Mouse (Mus musculus) myocyte (in vitro differentiated cells): ENCODE data around the gene Glrx5. TPM values are rescaled to one million over a fixed set of nuclear protein-coding genes. Genes with fewer than 3 reads are reported as not detected.
A peak's percentile ranks its signal among the peaks of the same experiment; 100 is the strongest.

Source experiments
- H3K27me3 ChIP-seq: one replicate; pipeline ENCODE4 v1.6.1; 2011; ENCODE audit not compliant: control insufficient read depth, insufficient read depth, insufficient read length
- H3K36me3 ChIP-seq: one replicate; pipeline ENCODE4 v1.6.1; 2011; ENCODE audit not compliant: control insufficient read depth, insufficient read depth
- H3K4me2 ChIP-seq: one replicate; pipeline ENCODE4 v1.6.1; 2011; ENCODE audit warnings: low read depth, control low read depth
- H3K4me3 ChIP-seq: one replicate; pipeline ENCODE4 v1.5.1; 2011; ENCODE audit warnings: mild to moderate bottlenecking, control low read depth, moderate library complexity
- H3K79me2 ChIP-seq: one replicate; pipeline ENCODE4 v1.6.1; 2011; ENCODE audit not compliant: control insufficient read depth, insufficient read depth
- H3ac ChIP-seq: one replicate; pipeline ENCODE4 v1.6.1; 2011; ENCODE audit not compliant: control insufficient read depth, insufficient read length
- CEBPB ChIP-seq: IDR thresholded peaks from 2 replicates; pipeline ENCODE4 v1.6.1; 2011; ENCODE audit warnings: mild to moderate bottlenecking, moderate library complexity; ENCODE audit not compliant: poor library complexity, insufficient read depth, severe bottlenecking
- E2F4 ChIP-seq: IDR thresholded peaks from one replicate; pipeline ENCODE4 v1.6.1; 2011; ENCODE audit warnings: mild to moderate bottlenecking, control low read depth, moderate library complexity; ENCODE audit not compliant: insufficient read depth
- MAX ChIP-seq: IDR thresholded peaks from one replicate; pipeline ENCODE4 v1.6.1; 2011; ENCODE audit warnings: low read depth, mild to moderate bottlenecking, control low read depth
- MYOD1 ChIP-seq, 3 experiments: IDR thresholded peaks; one replicate each; pipeline ENCODE4 v1.6.1; 2011; ENCODE audit warnings: control low read depth in 2 of 3, low read depth in 2 of 3, mild to moderate bottlenecking in 2 of 3, moderate library complexity in 1 of 3; ENCODE audit not compliant: insufficient read length in 2 of 3, control insufficient read depth in 1 of 3
- MYOG ChIP-seq, 3 experiments: IDR thresholded peaks; one replicate each; pipeline ENCODE4 v1.6.1; 2011; ENCODE audit warnings: control low read depth in 2 of 3, low read depth in 2 of 3, mild to moderate bottlenecking in 2 of 3; ENCODE audit not compliant: insufficient read length in 2 of 3, control insufficient read depth in 1 of 3, insufficient read depth in 1 of 3
- POLR2A ChIP-seq: IDR thresholded peaks from one replicate; pipeline ENCODE4 v1.6.1; 2011; ENCODE audit warnings: low read depth, mild to moderate bottlenecking, control low read depth, moderate library complexity; ENCODE audit not compliant: insufficient read length
- POLR2AphosphoS2 ChIP-seq: IDR thresholded peaks from one replicate; pipeline ENCODE4 v1.6.1; 2011; ENCODE audit warnings: low read depth, control low read depth; ENCODE audit not compliant: insufficient read length
- REST ChIP-seq: IDR thresholded peaks from one replicate; pipeline ENCODE4 v1.6.1; 2011; ENCODE audit warnings: mild to moderate bottlenecking, control low read depth, moderate library complexity; ENCODE audit not compliant: insufficient read depth, insufficient read length
- SRF ChIP-seq: IDR thresholded peaks from one replicate; pipeline ENCODE4 v1.6.1; 2011; ENCODE audit warnings: low read depth; ENCODE audit not compliant: control insufficient read depth, insufficient read length
- TCF12 ChIP-seq: IDR thresholded peaks from one replicate; pipeline ENCODE4 v1.6.1; 2011; ENCODE audit warnings: mild to moderate bottlenecking, control low read depth; ENCODE audit not compliant: poor library complexity, insufficient read depth, severe bottlenecking
- TCF3 ChIP-seq: IDR thresholded peaks from one replicate; pipeline ENCODE4 v1.6.1; 2011; ENCODE audit warnings: low read depth, control low read depth; ENCODE audit not compliant: insufficient read length
- USF1 ChIP-seq: IDR thresholded peaks from one replicate; pipeline ENCODE4 v1.6.1; 2011; ENCODE audit warnings: low read depth, mild to moderate bottlenecking, control low read depth, moderate library complexity
- polyA plus RNA-seq: library from polyadenylated mRNA; unstranded; fragments of >200 nt; fragmentation: generic; extraction: Trizol; gene quantifications from one replicate; pipeline ENCODE4 v1.2.1, GENCODE M21; 2012; ENCODE audit warnings: missing spikeins

Glrx5 gene
- polyA plus RNA-seq, 1 experiment: 52.4 TPM

DNA sequence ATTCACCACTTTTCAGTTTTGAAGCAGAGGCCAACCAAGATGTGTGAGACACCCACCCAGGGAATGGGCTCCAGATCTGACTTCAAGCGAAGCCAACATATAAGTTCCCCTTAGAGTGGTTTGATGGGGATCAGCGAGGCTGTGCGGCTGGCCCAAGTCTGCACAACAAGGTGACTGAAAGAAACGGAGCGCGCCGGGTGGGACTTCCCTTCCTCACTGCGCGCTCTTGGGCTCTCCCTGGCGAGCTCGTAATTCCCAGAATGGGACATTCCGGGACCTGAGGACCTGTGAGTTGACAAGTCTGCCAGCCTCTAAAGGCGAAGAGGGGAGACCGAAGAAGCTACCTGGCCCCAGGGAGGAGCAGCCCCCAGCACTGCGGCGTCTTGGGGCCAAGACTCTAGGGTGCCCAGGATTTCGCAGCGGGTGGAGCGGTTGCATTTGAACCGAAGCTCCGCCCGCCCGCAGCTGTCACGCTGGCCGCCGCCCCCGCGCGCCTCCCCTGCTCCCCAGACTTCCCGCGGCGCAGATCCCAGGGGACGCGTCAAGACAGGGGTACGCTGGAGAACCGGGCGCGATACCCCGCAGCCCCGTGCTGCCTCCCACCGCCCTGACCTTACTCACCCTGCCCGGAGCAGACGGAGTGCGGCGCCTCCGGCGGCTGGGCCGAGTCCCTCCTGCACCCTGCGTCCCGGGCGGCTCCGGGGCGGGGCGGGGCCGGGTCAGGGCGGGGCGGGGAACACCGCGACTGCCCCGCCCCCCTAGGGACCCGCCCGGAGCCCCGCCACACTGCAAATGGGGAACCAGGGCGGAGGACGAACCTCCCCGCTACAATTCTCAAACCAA is 22.9 kb upstream of the Glrx5 start, which contains the start of gene Syne3:
TSS of gene Syne3 (minus strand) at position 440 of the 843 bp plus-strand sequence.
- peak within 1 kb of the TSS; percentile 71 for H3ac ChIP-seq
- H3K79me2 ChIP-seq: peaks cover 44% of the 10 kb centered on the region
- no peaks in the 10 kb centered on the region for H3K27me3 ChIP-seq
- peak within 1 kb of the TSS; percentile 97 for H3K4me2 ChIP-seq
- TF ChIP-seq TCF12: no peak
- peak in 2 of 3 experiments; percentile 90 to 97 for TF ChIP-seq MYOD1 (IDR thresholded peaks at IDR 0.05; ENCODE audit: control insufficient read depth in 1 of 3, insufficient read length in 2 of 3, low read depth in 2 of 3)
- TF ChIP-seq MAX: no peak
- TF ChIP-seq SRF: no peak
- TF ChIP-seq TCF3: no peak
- no peak for TF ChIP-seq REST
- TF ChIP-seq POLR2AphosphoS2: peak; percentile 83
- TF ChIP-seq USF1: no peak
- TF ChIP-seq E2F4: peak; percentile 59
- TF ChIP-seq POLR2A: peak; percentile 84
- TF ChIP-seq MYOG (IDR thresholded peaks at IDR 0.05; ENCODE audit: control insufficient read depth in 1 of 3, insufficient read depth in 1 of 3, insufficient read length in 2 of 3, low read depth in 2 of 3): peak; percentile 15 to 95 (median 94)
- TF ChIP-seq CEBPB: no peak
- H3K36me3 ChIP-seq: no peaks in the 10 kb centered on the region
- H3K4me3 ChIP-seq: peak within 1 kb of the TSS; percentile 67

DNA sequence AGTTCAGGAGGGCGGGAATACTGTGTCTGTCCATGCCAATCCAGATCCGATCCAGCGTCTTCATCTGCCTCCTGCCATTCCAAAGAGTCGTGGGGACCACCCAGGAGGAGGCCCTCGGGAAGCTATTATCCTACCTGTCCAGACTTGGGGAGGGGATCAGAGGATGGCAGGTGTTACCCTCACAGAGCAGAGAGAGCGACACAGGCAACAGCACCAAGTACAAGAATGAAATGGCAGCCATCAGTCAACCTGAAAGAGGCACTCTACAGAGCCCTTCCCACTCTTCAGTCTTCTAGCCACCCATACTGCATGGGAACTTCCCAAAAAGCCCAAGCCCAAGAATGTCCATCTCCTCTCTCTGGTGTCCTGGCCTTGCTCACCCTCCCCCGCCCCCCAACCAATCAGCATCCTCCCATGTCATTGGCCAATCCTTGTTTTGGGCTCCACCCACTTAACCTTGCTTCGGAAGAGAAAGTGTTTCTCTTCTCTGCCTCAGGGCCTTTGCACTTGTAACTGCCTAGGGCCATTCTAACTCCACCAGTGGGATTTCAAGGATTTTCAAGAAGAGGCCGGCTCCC is 22.2 kb upstream of the Glrx5 start:
- Histone ChIP-seq H3ac (peak overlapping the region; percentile 71), H3K4me3 (peak overlapping the region; percentile 67), H3K36me3 (no peaks in the 10 kb centered on the region), H3K27me3 (no peaks in the 10 kb centered on the region), H3K4me2 (peak overlapping the region; percentile 87), H3K79me2 (peaks cover 39% of the 10 kb centered on the region)
- TF ChIP-seq MYOG (IDR thresholded peaks at IDR 0.05; ENCODE audit: control insufficient read depth in 1 of 3, insufficient read depth in 1 of 3, insufficient read length in 2 of 3, low read depth in 2 of 3) (no peak), TCF12 (no peak), MYOD1 (IDR thresholded peaks at IDR 0.05; ENCODE audit: control insufficient read depth in 1 of 3, insufficient read length in 2 of 3, low read depth in 2 of 3) (no peak), TCF3 (no peak), REST (no peak), USF1 (no peak), POLR2A (no peak), CEBPB (no peak), SRF (no peak), POLR2AphosphoS2 (no peak), MAX (no peak), E2F4 (no peak)

DNA sequence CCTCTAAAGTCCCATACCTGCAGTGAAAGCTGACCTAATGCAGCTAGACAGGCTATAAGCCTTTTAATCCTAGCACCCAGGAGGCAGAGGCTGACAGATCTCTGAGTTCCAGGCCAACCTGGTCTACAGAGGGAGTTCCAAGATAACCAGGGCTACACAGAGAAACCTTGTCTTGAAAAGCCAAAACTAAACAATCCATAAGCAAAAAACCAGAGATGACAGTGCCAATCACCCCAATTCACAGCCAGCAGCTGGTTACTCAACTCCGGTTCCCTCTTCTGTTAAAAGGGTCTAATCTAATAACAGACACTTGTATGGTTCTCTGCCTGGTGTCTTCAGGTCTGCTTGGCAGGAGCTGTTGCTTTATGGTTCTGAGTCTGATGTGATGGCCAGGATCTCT is 20.9 kb upstream of the Glrx5 start:
- Histone ChIP-seq H3K27me3 (no peaks in the 10 kb centered on the region), H3K4me2 (no peak overlapping the region), H3K36me3 (no peaks in the 10 kb centered on the region), H3K79me2 (peaks cover 27% of the 10 kb centered on the region), H3K4me3 (no peak overlapping the region), H3ac (no peak overlapping the region)
- no peak for TF ChIP-seq POLR2A
- no peak for TF ChIP-seq REST
- no peak for TF ChIP-seq TCF12
- no peak for TF ChIP-seq MYOD1 (IDR thresholded peaks at IDR 0.05; ENCODE audit: control insufficient read depth in 1 of 3, insufficient read length in 2 of 3, low read depth in 2 of 3)
- TF ChIP-seq E2F4: no peak
- TF ChIP-seq SRF: no peak
- no peak for TF ChIP-seq CEBPB

DNA sequence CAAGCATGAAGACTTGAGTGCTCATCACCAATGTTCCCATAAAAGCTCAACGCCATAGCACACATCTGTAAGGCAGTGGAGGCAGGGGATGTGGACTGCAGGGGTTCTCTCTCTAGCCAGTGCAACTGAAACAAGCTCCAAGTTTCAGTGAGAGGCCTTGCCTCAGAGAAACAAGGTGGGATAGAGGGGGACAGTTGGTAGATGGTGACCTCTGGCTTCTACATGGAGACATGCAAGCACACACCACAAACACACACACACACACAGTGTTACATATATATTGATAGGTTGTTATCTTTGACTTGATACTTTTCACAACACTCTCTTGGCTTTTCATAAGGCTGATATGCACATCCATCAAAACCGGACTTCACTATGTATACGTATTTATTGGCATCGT is 20.2 kb upstream of the Glrx5 start:
- no peak for TF ChIP-seq REST
- TF ChIP-seq CEBPB: no peak
- TF ChIP-seq MYOG (IDR thresholded peaks at IDR 0.05; ENCODE audit: control insufficient read depth in 1 of 3, insufficient read depth in 1 of 3, insufficient read length in 2 of 3, low read depth in 2 of 3): no peak
- no peak for TF ChIP-seq E2F4
- no peak for TF ChIP-seq POLR2AphosphoS2
- no peak for TF ChIP-seq MYOD1 (IDR thresholded peaks at IDR 0.05; ENCODE audit: control insufficient read depth in 1 of 3, insufficient read length in 2 of 3, low read depth in 2 of 3)
- no peak for TF ChIP-seq SRF
- TF ChIP-seq POLR2A: no peak
- TF ChIP-seq TCF12: no peak
- TF ChIP-seq TCF3: no peak
- no peak for TF ChIP-seq USF1
- no peak for TF ChIP-seq MAX
- Histone ChIP-seq H3K79me2 (peaks cover 20% of the 10 kb centered on the region), H3K4me3 (no peak overlapping the region), H3ac (no peak overlapping the region), H3K4me2 (peak overlapping the region; percentile 57), H3K36me3 (no peaks in the 10 kb centered on the region), H3K27me3 (no peaks in the 10 kb centered on the region)
